In the genomic region with DNA sequence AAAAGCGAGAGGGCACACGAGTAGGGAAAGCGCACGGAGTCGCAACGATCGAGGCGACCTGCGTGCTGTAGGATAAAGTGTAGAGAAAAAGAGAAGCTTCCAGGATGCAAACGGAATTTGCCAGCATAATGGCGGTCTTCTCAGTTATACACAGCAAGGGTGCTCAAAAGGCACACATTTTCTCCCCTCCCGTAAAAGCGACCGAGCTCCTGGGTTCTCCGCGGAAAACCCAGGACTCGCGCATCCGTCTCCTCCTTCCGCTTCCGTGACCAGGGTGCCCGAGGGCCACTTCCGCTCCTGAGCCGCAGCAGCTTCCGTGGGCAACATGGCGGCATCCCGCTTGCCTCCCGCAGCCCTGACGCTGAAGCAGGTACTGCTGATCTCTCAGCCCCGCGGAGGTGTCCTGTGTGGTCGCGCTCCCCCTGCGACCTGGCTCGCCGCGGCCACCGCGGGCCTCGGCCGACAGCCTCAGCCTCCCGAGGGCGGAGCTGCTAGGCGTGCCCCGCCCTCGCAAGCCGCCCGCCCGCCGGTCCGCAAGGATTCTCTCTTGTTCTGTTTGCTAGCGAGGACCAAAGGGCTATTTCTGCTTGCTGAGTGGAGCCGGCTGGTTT, we compare ENCODE assay signal across 8 mouse cellular contexts. TPM values are rescaled to one million over a fixed set of nuclear protein-coding genes. Genes with fewer than 3 reads are reported as not detected.
DNase-seq lines count a peak whose midpoint lies in the region; ATAC-seq and TF ChIP-seq lines count a peak whose summit lies in the region.

Gene Lyrm2, plus strand, starts transcription at position 288 of the 611 bp plus-strand sequence.

- peaks cover 0 to 5% of the 10 kb centered on the region in 2 experiments; a peak in 2 of 4 replicates for H3K36me3 ChIP-seq in MEL (ENCODE audit: control insufficient read depth in 1 of 2, insufficient read depth in 2 of 2, low read length in 2 of 2)
- H3K36me3 ChIP-seq in forebrain, postnatal 0 days (ENCODE audit: insufficient read depth), result peaks cover 5% of the 10 kb centered on the region
- peaks cover 4% of the 10 kb centered on the region; the same call in 1 of the 2 replicates for H3K36me3 ChIP-seq in lung, embryonic 16.5 days (ENCODE audit: control insufficient read depth, insufficient read depth, low read length)

- no peak for TF ChIP-seq CTCF in MEL (IDR thresholded peaks at IDR 0.05 in 2 of 3, conservative IDR thresholded peaks at IDR 0.05 in 1 of 3; ENCODE audit: control insufficient read depth in 1 of 3, insufficient read depth in 1 of 3, low read depth in 2 of 3, low read length in 3 of 3, poor library complexity in 1 of 3, severe bottlenecking in 1 of 3)
- TF ChIP-seq CTCF in forebrain, postnatal 0 days (IDR thresholded peaks at IDR 0.05; ENCODE audit: low read depth), result 0 out of 2 replicates have a peak, but pooled peaks have one; percentile 8

- DNase-seq in MEL (ENCODE audit: low read depth, low spot score), result peak; percentile 91
- peak; percentile 85 to 86 for DNase-seq in cerebellum, adult 18-20 months
- peak; percentile 89 for DNase-seq in forebrain, postnatal 0 days
- peak; percentile 80 for DNase-seq in heart, postnatal 4 days
- DNase-seq in layer of hippocampus, adult 9-10 months (ENCODE audit: low spot score), result peak; percentile 45
- peak; percentile 69 for DNase-seq in ovary, postnatal 10 days (ENCODE audit: low spot score)
- peak; percentile 72 to 80 for DNase-seq in thymus, postnatal 10 days (ENCODE audit: low spot score in 2 of 2)

- TF ChIP-seq POLR2A in MEL (IDR thresholded peaks at IDR 0.05; ENCODE audit: control insufficient read depth in 1 of 2, insufficient read depth in 1 of 2, low read depth in 1 of 2, low read length in 2 of 2, poor library complexity in 1 of 2), result peak; percentile 91 to 95

- no peaks in the 10 kb centered on the region for H3K9me3 ChIP-seq in MEL (replicated peaks; ENCODE audit: insufficient read depth, low read length)
- no peaks in the 10 kb centered on the region for H3K9me3 ChIP-seq in forebrain, postnatal 0 days (ENCODE audit: low read length)
- H3K9me3 ChIP-seq in lung, embryonic 16.5 days (ENCODE audit: control insufficient read depth, low read length), result no peaks in the 10 kb centered on the region

- H3K4me3 ChIP-seq in MEL (ENCODE audit: control insufficient read depth in 1 of 2, insufficient read depth in 1 of 2, low read depth in 2 of 2, low read length in 2 of 2), result peak within 1 kb of the TSS; percentile 69 to 83
- H3K4me3 ChIP-seq in forebrain, postnatal 0 days (ENCODE audit: low read depth, low read length), result peak within 1 kb of the TSS; percentile 77
- H3K4me3 ChIP-seq in lung, embryonic 16.5 days (ENCODE audit: low read length), result peak within 1 kb of the TSS; percentile 92

- peak within 1 kb of the TSS; percentile 91 for H3K27ac ChIP-seq in MEL (ENCODE audit: control insufficient read depth, low read depth, low read length)
- peak within 1 kb of the TSS; percentile 99 for H3K27ac ChIP-seq in forebrain, postnatal 0 days (ENCODE audit: low read depth, low read length)
- H3K27ac ChIP-seq in lung, embryonic 16.5 days (ENCODE audit: low read length), result peak within 1 kb of the TSS; percentile 99

- no peaks in the 10 kb centered on the region for H3K27me3 ChIP-seq in MEL (ENCODE audit: control insufficient read depth in 1 of 2, insufficient read depth in 2 of 2, low read length in 2 of 2)
- no peaks in the 10 kb centered on the region for H3K27me3 ChIP-seq in forebrain, postnatal 0 days (ENCODE audit: insufficient read depth, low read length)
- H3K27me3 ChIP-seq in lung, embryonic 16.5 days (ENCODE audit: control insufficient read depth, insufficient read depth, low read depth, low read length), result no peaks in the 10 kb centered on the region

- ATAC-seq in forebrain, postnatal 0 days, result peak; percentile 96
- ATAC-seq in lung, embryonic 16.5 days (ENCODE audit: low read depth), result peak; percentile 94

- TF ChIP-seq RAD21 in MEL (IDR thresholded peaks at IDR 0.05; ENCODE audit: low read depth, low read length), result no peak

- peaks cover 0 to 5% of the 10 kb centered on the region in 2 experiments; a peak in 2 of 4 replicates for H3K4me1 ChIP-seq in MEL (ENCODE audit: control insufficient read depth in 1 of 2, insufficient read depth in 2 of 2, low read length in 2 of 2)
- peaks cover 7% of the 10 kb centered on the region for H3K4me1 ChIP-seq in forebrain, postnatal 0 days (ENCODE audit: insufficient read depth)
- peaks cover 8% of the 10 kb centered on the region; the same call in 1 of the 2 replicates for H3K4me1 ChIP-seq in lung, embryonic 16.5 days (replicated peaks; ENCODE audit: control insufficient read depth, insufficient read depth, low read length)

- H3K9ac ChIP-seq in MEL (ENCODE audit: control insufficient read depth, low read depth, low read length, poor library complexity, severe bottlenecking), result peak within 1 kb of the TSS; percentile 92
- peak within 1 kb of the TSS; percentile 92 for H3K9ac ChIP-seq in forebrain, postnatal 0 days
- H3K9ac ChIP-seq in lung, embryonic 16.5 days (ENCODE audit: low read length), result peak within 1 kb of the TSS; percentile 96

- TF ChIP-seq EP300 in MEL (IDR thresholded peaks at IDR 0.05; ENCODE audit: low read depth in 1 of 2, low read length in 2 of 2), result no peak

- WGBS in forebrain, postnatal 0 days, result 1% methylated on average over 53 of the region's 53 CpGs
- whole genome bisulfite sequencing in lung, embryonic 16.5 days, result under 1% methylated on average over 53 of the region's 53 CpGs

- H3K79me2 ChIP-seq in MEL (ENCODE audit: control insufficient read depth, insufficient read depth, low read length, poor library complexity), result no peaks in the 10 kb centered on the region; the same call in 1 of the 2 replicates

- peak within 1 kb of the TSS; percentile 62 for H3K4me2 ChIP-seq in forebrain, postnatal 0 days (ENCODE audit: low read depth)
- H3K4me2 ChIP-seq in lung, embryonic 16.5 days (ENCODE audit: low read depth, low read length), result peak within 1 kb of the TSS; percentile 85

TF ChIP-seq in MEL, 35 proteins besides CTCF, POLR2A, EP300 and RAD21:
- TF ChIP-seq NRF1 (IDR thresholded peaks at IDR 0.05; ENCODE audit: insufficient read depth, low read depth, low read length, poor library complexity, severe bottlenecking), result peak; percentile 38; the same call in 1 of the 2 replicates
- peak; percentile 75; the same call in 1 of the 2 replicates for TF ChIP-seq SIN3A (IDR thresholded peaks at IDR 0.05; ENCODE audit: low read length)
- TF ChIP-seq ELF1 (IDR thresholded peaks at IDR 0.05; ENCODE audit: low read depth, low read length), result peak; percentile 96
- no peak for TF ChIP-seq POLR2AphosphoS5 (IDR thresholded peaks at IDR 0.05; ENCODE audit: borderline replicate concordance, low read depth, low read length)
- TF ChIP-seq KAT2A (conservative IDR thresholded peaks at IDR 0.05; ENCODE audit: low read depth, low read length), result no peak
- no peak for TF ChIP-seq MYC (IDR thresholded peaks at IDR 0.05; ENCODE audit: low read depth, low read length)
- TF ChIP-seq MYB (IDR thresholded peaks at IDR 0.05; ENCODE audit: low read depth, low read length), result no peak
- no peak for TF ChIP-seq TAL1 (IDR thresholded peaks at IDR 0.05; ENCODE audit: low read length)
- TF ChIP-seq TCF12 (IDR thresholded peaks at IDR 0.05; ENCODE audit: low read depth, low read length), result peak; percentile 57; the same call in 1 of the 2 replicates
- TF ChIP-seq USF1 (IDR thresholded peaks at IDR 0.05; ENCODE audit: low read depth, low read length), result peak; percentile 34; the same call in 1 of the 2 replicates
- no peak for TF ChIP-seq MAZ (IDR thresholded peaks at IDR 0.05; ENCODE audit: low read depth, low read length)
- TF ChIP-seq MEF2A (IDR thresholded peaks at IDR 0.05; ENCODE audit: extremely low read depth, insufficient replicate concordance, low read depth, low read length, poor library complexity, severe bottlenecking), result no peak
- TF ChIP-seq NELFE (IDR thresholded peaks at IDR 0.05; ENCODE audit: low read depth, low read length), result peak; percentile 91
- peak; percentile 86 for TF ChIP-seq HCFC1 (IDR thresholded peaks at IDR 0.05; ENCODE audit: low read depth, low read length)
- TF ChIP-seq GATA1 (IDR thresholded peaks at IDR 0.05; ENCODE audit: low read depth, low read length), result no peak
- peak; percentile 74 for TF ChIP-seq TBP (IDR thresholded peaks at IDR 0.05; ENCODE audit: low read depth, low read length)
- peak; percentile 87 for TF ChIP-seq ZMIZ1 (IDR thresholded peaks at IDR 0.05; ENCODE audit: low read depth, low read length)
- no peak for TF ChIP-seq MAFK (IDR thresholded peaks at IDR 0.05; ENCODE audit: borderline replicate concordance, low read depth, low read length)
- TF ChIP-seq POLR2AphosphoS2 (IDR thresholded peaks at IDR 0.05; ENCODE audit: low read length), result peak; percentile 82; the same call in 1 of the 2 replicates

RNA-seq across cellular contexts. Expression of gene Lyrm2, which starts in this region (rescaled TPM):
- total RNA-seq in MEL (2012; rRNA removed), result 30.8 and 37.7 TPM in 2 replicates
- polyA plus RNA-seq in MEL (2012; ENCODE audit: insufficient read depth in 1 of 2, insufficient read length in 2 of 2, low read depth in 1 of 2, low replicate concordance in 2 of 2, missing spikeins in 1 of 2), result 10 to 100 TPM in 1 of 2 experiments, not detected in 1; 18.0 TPM
- 103 and 105 TPM in 2 replicates for total RNA-seq in forebrain, postnatal 0 days (2014; rRNA removed)
- 108 and 122 TPM in 2 replicates for polyA plus RNA-seq in forebrain, postnatal 0 days (2015; fragmentation: Nextera tagmentation; extraction: Ambion mirVana)
- total RNA-seq in heart, postnatal 4 days (2021), result 10 to 100 TPM; 46.4 to 51.0 TPM
- polyA plus RNA-seq in lung, embryonic 16.5 days (2015; fragmentation: Nextera tagmentation; extraction: Ambion mirVana), result 101 and 105 TPM in 2 replicates

Comparison
In these comparisons a context has a peak if more than half of its experiments do, and no peak if none do; other contexts are left out.
1. Peak in every context shown above with its lines: DNase-seq, ATAC-seq, H3K4me3 ChIP-seq and H3K27ac ChIP-seq.